Mouse (Mus musculus) stomach, embryonic 15.5 days (tissue): ENCODE data around the gene Guca2a. TPM values are rescaled to one million over a fixed set of nuclear protein-coding genes. Genes with fewer than 3 reads are reported as not detected.

ENCODE experiments used
- ATAC-seq: fragments of 200-750 bp; cut with Nextera tagmentation; 2 replicates; pipeline ENCODE4 v1.8.0; 2017; ENCODE audit warnings: low read depth, moderate number of reproducible peaks, moderate TSS enrichment; ENCODE audit not compliant: insufficient read depth, low FRiP score
- H3K27ac ChIP-seq: fragments of 300-500 bp; sonication (generic); 2 replicates; pipeline ENCODE4 v1.5.1; 2015; ENCODE audit warnings: mild to moderate bottlenecking, inconsistent platforms
- H3K27me3 ChIP-seq: fragments of 300-500 bp; sonication (generic); replicated peaks from 2 replicates; pipeline ENCODE4 v1.6.1; 2015; ENCODE audit warnings: inconsistent platforms
- H3K36me3 ChIP-seq: fragments of 300-500 bp; sonication (generic); 2 replicates; pipeline ENCODE4 v1.6.1; 2015; ENCODE audit warnings: inconsistent platforms
- H3K4me1 ChIP-seq: fragments of 300-500 bp; sonication (generic); 2 replicates; pipeline ENCODE4 v1.6.1; 2015; ENCODE audit warnings: inconsistent platforms
- H3K4me2 ChIP-seq: fragments of 300-500 bp; sonication (generic); 2 replicates; pipeline ENCODE4 v1.6.1; 2015; ENCODE audit warnings: mild to moderate bottlenecking, inconsistent platforms
- H3K4me3 ChIP-seq: fragments of 300-500 bp; sonication (generic); replicated peaks from 2 replicates; pipeline ENCODE4 v1.5.1; 2015; ENCODE audit warnings: inconsistent platforms
- H3K9ac ChIP-seq: fragments of 300-500 bp; sonication (generic); 2 replicates; pipeline ENCODE4 v1.6.1; 2015; ENCODE audit warnings: inconsistent platforms
- H3K9me3 ChIP-seq: fragments of 300-500 bp; sonication (generic); 2 replicates; pipeline ENCODE4 v1.6.1; 2016; ENCODE audit warnings: inconsistent platforms
- WGBS: fragments of 180-500 bp; shearing (Covaris S2); methylation state at CpG from one replicate; pipeline ENCODE4 v1.1.7; 2015; 5-methylcytosine and 5-hydroxymethylcytosine counted together
- polyA plus RNA-seq: library from polyadenylated mRNA; unstranded; fragments of >200 nt; fragmentation: Nextera tagmentation; extraction: Ambion mirVana; gene quantifications from 2 replicates; pipeline ENCODE4 v1.2.1, GENCODE M21; 2015

Gene Guca2a
- polyA plus RNA-seq, 1 experiment from 2014 or later, result 22.5 TPM

DNA sequence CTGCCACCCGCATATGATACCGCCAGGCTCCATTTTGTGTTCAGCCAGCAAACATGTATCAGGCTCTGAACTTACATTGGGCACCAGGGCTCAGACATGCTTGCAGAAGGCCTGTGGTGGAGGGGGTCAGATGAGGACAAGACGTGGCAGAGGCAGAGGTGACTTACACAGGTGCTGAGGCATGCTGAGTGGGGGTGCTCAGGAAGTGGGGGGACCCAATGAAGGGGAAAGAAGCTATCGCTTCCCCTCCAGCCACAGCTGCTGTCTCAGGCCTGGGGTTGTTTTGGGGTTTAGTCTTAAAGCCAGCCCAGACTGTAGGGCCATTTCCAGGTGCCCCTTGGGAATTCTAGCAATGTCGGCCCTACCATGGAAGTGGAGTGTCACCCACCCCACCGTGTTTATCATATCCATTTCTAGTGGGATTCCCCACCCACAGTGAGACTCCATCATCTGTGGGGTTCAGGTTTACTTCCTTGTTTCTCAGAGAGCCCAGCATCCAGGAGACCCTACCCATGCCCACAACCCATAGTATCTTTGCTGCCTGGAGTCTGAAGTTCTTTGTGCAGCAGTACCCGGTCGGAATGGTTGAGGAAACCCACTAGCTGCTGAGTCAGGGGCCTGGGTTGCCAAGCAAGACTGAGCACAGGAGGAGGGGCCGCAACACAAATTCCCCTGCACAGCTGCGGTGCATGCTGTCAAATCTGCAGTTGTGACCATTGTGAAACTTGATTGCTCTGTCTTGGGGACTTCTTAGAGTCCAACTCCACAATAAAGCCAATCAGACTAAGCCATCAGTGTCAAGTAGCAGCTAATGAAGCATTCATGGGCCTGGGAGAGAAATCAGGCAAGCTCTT is 32.1 kb downstream of the Guca2a start:
- no peak overlapping the region for H3K4me2 ChIP-seq
- ATAC-seq, result no peak
- no peak overlapping the region for H3K4me3 ChIP-seq
- 78% methylated on average over 10 of the region's 10 CpGs for WGBS
- no peaks in the 10 kb centered on the region for H3K27me3 ChIP-seq
- no peak overlapping the region for H3K9ac ChIP-seq
- no peaks in the 10 kb centered on the region for H3K36me3 ChIP-seq
- no peaks in the 10 kb centered on the region for H3K4me1 ChIP-seq
- no peaks in the 10 kb centered on the region for H3K9me3 ChIP-seq
- H3K27ac ChIP-seq, result no peak overlapping the region

DNA sequence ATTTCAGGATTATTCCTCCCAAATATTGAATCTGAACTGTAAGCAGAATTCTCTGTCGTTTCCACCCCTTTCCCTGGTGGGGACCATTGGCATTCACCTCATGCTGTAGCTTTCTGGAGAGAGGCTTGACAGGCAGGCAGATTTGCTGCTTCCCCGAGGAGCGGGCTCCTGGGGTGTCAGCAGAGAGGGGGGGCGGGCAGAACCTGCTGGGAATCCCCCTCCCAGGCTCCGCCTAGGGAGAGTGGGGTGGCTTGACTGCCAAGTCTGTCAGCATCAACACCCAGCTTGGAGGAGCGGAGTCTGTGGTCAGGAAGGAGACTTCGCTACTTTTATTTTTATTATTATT is 32.7 kb downstream of the Guca2a start:
- ATAC-seq, result no peak
- Histone ChIP-seq H3K27me3 (no peaks in the 10 kb centered on the region), H3K9me3 (no peaks in the 10 kb centered on the region), H3K36me3 (no peaks in the 10 kb centered on the region), H3K4me2 (no peak overlapping the region), H3K9ac (no peak overlapping the region), H3K4me1 (no peaks in the 10 kb centered on the region), H3K4me3 (no peak overlapping the region), H3K27ac (no peak overlapping the region)
- 53% methylated on average over 7 of the region's 7 CpGs for WGBS

DNA sequence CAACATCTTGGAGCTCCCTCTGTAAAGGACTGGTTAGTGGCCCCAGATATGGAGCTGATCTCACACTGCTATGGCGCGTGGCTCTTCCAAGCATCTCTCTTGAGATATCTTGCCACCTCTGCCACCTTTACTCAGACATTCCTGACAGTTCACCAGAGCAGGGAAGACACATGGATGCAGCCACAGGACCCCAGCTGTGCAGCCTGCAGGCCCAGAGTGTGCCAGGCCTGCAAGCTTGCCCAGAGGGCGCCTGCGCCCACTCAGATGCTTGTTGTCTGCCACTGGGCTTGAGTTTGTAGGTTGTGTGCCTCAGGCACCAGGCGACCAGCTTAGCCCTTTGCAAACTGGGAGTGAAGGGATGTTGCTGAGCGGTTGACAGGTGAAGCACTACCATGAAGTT is 33.2 kb downstream of the Guca2a start:
- WGBS, result 83% methylated on average over 6 of the region's 6 CpGs
- ATAC-seq, result no peak
- no peak overlapping the region for H3K4me2 ChIP-seq
- no peaks in the 10 kb centered on the region for H3K4me1 ChIP-seq
- no peak overlapping the region for H3K9ac ChIP-seq
- no peak overlapping the region for H3K27ac ChIP-seq
- H3K4me3 ChIP-seq, result no peak overlapping the region
- H3K9me3 ChIP-seq, result no peaks in the 10 kb centered on the region
- no peaks in the 10 kb centered on the region for H3K27me3 ChIP-seq
- H3K36me3 ChIP-seq, result no peaks in the 10 kb centered on the region

DNA sequence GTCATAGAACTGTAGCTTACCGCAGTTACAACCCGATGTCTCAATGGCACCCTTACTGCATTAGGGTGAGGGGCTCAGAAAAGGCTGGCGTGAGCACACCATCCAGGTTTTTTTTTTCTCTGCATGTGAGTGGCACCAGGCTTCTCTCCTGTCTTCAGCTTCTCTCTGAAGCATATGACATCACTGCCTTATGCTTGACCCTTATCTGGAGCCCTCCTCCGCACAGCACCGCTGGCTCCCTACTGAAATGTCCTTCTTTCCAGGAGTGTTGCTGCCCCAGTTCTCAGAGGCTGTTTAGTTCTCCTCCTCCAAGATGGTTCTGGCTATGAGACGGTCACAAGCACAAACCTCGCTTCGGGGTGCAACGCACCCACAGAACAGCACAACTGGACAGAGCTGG is 33.7 kb downstream of the Guca2a start:
- no peaks in the 10 kb centered on the region for H3K36me3 ChIP-seq
- H3K27ac ChIP-seq, result no peak overlapping the region
- no peak overlapping the region for H3K9ac ChIP-seq
- H3K4me3 ChIP-seq, result no peak overlapping the region
- no peaks in the 10 kb centered on the region for H3K4me1 ChIP-seq
- 87% methylated on average over 9 of the region's 9 CpGs for WGBS
- no peak overlapping the region for H3K4me2 ChIP-seq
- no peak for ATAC-seq
- H3K27me3 ChIP-seq, result no peaks in the 10 kb centered on the region
- H3K9me3 ChIP-seq, result no peaks in the 10 kb centered on the region

DNA sequence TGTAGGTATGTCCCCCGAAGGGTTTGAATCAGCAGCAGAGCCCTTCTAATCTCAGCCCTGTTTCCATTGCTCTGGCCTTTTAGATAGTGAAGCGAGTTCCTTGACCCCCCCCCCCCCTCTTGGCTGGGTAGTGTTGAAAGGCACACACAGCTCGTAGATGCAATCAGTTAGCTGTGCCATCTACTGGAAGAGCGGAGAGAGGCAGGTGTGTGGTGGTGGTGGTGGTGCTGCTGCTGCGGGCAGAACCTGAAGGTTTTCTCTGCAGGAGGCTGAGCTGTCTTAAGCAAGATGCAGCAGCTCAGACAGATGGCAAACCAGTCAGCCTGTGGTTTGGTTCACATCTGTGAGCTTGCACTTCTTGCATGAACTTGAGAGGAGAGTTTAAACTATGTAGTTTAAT is 35.2 kb downstream of the Guca2a start:
- WGBS, result 29% methylated on average over 5 of the region's 5 CpGs

DNA sequence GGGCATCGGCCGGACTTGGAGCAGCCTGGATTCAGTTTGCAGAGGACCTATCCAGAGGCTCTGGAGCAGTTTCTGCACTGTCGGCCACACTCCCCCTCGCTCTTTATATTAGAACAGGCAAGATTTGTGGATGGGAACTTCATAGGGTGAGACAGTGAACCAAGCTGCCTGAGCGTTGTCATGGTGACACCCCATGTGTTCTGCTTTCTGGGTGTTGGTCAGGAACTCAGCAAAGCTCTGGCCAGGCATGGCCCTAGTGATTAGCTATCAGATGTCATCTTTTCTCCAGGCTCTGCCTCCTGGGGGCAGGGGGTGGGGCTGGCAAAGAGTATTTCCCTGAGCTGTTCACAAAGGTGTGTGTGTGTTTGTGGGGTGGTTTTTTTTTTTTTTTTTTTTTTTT is 45.1 kb downstream of the Guca2a start:
- WGBS, result 58% methylated on average over 5 of the region's 5 CpGs
- Histone ChIP-seq H3K36me3 (no peaks in the 10 kb centered on the region), H3K27ac (no peak overlapping the region), H3K27me3 (no peaks in the 10 kb centered on the region), H3K4me1 (no peaks in the 10 kb centered on the region), H3K9me3 (no peaks in the 10 kb centered on the region), H3K4me3 (no peak overlapping the region), H3K9ac (no peak overlapping the region), H3K4me2 (no peak overlapping the region)
- ATAC-seq, result no peak

More for the DNA sequence above, 35.2 kb downstream of the Guca2a start:
- Histone ChIP-seq H3K36me3 (no peaks in the 10 kb centered on the region), H3K27ac (no peak overlapping the region), H3K9ac (no peak overlapping the region), H3K9me3 (no peaks in the 10 kb centered on the region), H3K4me2 (no peak overlapping the region), H3K27me3 (no peaks in the 10 kb centered on the region), H3K4me1 (no peaks in the 10 kb centered on the region), H3K4me3 (no peak overlapping the region)
- no peak; the same call in 1 of the 2 replicates for ATAC-seq

DNA sequence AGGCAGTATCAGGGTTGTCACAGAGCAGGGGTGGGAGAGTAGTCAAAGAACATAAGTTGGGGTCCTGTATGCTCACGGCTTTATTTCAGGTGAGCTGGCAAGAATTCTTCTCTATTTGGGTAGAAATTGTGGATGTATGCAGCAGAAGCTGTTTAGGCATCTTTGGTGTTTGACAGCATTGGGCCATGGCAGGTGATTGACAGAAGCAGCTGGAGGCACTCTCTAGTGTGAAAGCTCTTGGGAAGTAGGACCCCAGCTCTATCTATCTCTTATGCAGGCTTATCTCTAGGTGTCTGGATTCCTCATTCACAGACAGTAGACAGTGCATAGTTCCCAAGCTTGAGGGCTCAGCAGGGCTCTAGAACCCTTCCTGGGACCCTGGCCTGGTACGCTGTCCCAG is 48.2 kb downstream of the Guca2a start:
- Histone ChIP-seq H3K4me3 (no peak overlapping the region), H3K27me3 (no peaks in the 10 kb centered on the region), H3K36me3 (no peaks in the 10 kb centered on the region), H3K4me2 (no peak overlapping the region), H3K9me3 (no peaks in the 10 kb centered on the region), H3K27ac (no peak overlapping the region), H3K4me1 (no peaks in the 10 kb centered on the region), H3K9ac (no peak overlapping the region)
- WGBS, result 77% methylated on average over 2 of the region's 2 CpGs
- ATAC-seq, result no peak

Other genes with a start within 250 kb of the Guca2a start
- 7.5 and 14.0 TPM in 2 replicates for gene Ccdc30, start 222.2 kb upstream of the Guca2a start, polyA plus RNA-seq
- 33.5 and 35.4 TPM in 2 replicates for gene Ppcs, start 215.3 kb upstream of the Guca2a start, polyA plus RNA-seq
- gene Zmynd12, start 214.9 kb upstream of the Guca2a start, polyA plus RNA-seq, result 0.26 and 0.46 TPM in 2 replicates
- gene Rimkla, start 145.1 kb upstream of the Guca2a start, polyA plus RNA-seq, result 0.82 and 0.92 TPM in 2 replicates
- 18.2 and 23.6 TPM in 2 replicates for gene Foxj3, start 100.7 kb upstream of the Guca2a start, polyA plus RNA-seq
- 2.9 and 3.2 TPM in 2 replicates for gene Frg2f1, start 98.2 kb upstream of the Guca2a start, polyA plus RNA-seq
- 4.8 and 6.1 TPM in 2 replicates for gene Guca2b, start 21.2 kb downstream of the Guca2a start, polyA plus RNA-seq
- gene Hivep3, start 96.1 kb downstream of the Guca2a start, polyA plus RNA-seq, result 6.9 and 7.8 TPM in 2 replicates